Mouse (Mus musculus) erythroblast, embryonic 14.5 days (primary cell): ENCODE data around the gene Gm12166.

Experiments used
- GATA1 ChIP-seq: IDR thresholded peaks from 2 replicates; pipeline ENCODE4 v1.6.1; 2012; ENCODE audit warnings: low read length, inconsistent platforms, mixed read lengths
- TAL1 ChIP-seq: IDR thresholded peaks from 3 replicates; pipeline ENCODE4 v1.6.1; 2012; ENCODE audit warnings: low read length, inconsistent platforms, mixed read lengths

- TF ChIP-seq GATA1 = no peak
- TF ChIP-seq TAL1 = no peak
These were observed 4.9 kb downstream of the Gm12166 start for GRCm38 (mm10) chr11:46047264-46047663.
